Mouse (Mus musculus) embryo, embryonic 11 days (tissue): ENCODE data around the gene Sapcd2.
"Not testable (repeated sequence)": the region's sequence is repeated elsewhere in the genome, so short reads cannot be mapped to it uniquely, and the experiment has no call there.

Source experiments
- DNase-seq: peaks from one replicate; pipeline ENCODE4 v3.0.0-alpha.2; 2015

The Sapcd2 gene

DNA sequence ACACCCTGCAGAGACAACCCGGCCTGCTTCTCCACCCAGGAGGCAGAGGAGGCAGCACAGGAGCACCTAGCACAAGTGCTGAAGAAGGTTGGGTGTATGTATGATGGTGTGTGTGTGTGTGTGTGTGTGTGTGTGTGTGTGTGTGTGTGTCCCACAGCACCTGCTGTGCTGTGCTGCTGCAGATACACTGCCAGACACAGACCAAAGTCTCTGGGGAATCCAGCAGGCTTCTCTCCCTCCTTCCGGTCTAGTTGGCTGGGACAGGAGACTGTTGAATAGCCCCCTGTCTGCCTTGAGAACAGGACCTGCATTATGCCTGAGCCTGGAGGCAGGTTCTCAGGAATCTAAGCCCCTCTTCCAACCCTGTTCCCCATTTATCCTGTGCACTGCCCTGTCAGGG is 1.3 kb downstream of the Sapcd2 start:
- peak; percentile 19 for DNase-seq

DNA sequence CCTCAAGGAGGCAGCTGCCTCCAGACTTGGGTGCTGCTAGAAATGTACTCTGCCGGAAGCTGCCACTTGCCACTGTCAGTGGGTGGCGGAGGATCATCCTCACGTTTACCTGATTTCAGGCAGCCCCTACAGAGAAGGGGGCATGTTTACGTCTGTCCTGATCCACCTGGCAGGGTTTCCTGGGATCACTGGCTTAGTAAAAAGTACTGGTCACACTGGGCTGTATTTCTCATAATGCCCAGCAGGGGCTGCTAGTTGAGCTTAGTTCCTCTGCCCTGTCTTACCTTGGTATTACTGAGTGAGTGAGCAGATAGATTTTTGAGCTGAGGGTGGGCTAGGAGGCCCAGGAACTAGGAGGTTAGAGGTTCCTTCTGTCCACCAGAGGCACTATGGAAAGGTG is 4.5 kb downstream of the Sapcd2 start:
- peak; percentile 62 for DNase-seq

DNA sequence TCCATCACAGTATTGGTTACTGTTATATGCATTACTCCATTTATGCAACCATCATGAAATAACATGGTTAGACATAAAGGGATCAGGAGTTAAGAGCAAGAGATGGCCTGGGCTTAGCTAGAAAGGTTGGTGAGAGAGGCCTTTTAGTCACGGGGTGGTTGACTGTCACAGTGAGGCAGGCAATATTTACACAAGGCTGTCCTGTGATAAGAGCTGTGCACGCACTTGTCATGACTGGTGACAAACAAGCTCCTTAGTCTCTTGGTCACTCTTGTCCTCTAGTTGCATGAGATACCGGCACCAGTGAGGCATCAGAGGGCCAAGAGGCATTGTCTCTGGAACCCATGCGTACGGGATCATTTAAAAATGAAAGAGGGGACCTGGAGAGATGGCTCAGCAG is 12.4 kb downstream of the Sapcd2 start:
- no peak for DNase-seq

DNA sequence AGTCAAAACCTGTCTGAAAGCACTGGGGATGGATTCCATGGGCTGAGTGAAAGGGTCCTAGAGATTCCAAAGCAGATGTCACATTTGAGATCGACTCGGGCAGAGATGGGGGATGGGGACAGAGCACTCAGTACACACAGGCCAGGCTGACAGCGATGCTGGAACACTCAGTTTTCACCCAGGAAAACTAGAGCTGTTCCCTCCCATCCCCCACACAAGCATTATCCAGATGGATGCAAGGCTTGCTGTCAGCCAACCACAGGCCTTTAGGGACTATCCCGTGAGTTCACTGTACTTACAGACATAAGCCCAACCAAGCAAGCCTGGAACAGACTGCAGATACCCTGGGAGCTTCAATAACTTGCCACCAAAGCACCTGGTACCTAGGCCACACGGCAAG is 19.1 kb downstream of the Sapcd2 start:
- DNase-seq: no peak

GRCm38 (mm10) chr2:25394281-25395221 is 22.4 kb downstream of the Sapcd2 start:
- DNase-seq: no peak

- DNase-seq: peak; percentile 61
Measured at GRCm38 (mm10) chr2:25395721-25396596, 23.8 kb downstream of the Sapcd2 start, which contains the start of gene Entpd2. Entpd2 (plus strand) TSS chr2:25395874.

GRCm38 (mm10) chr2:25396597-25396983 is 24.5 kb downstream of the Sapcd2 start:
- DNase-seq: no peak

- DNase-seq: no peak
Measured at GRCm38 (mm10) chr2:25397010-25397409, 24.9 kb downstream of the Sapcd2 start.

DNA sequence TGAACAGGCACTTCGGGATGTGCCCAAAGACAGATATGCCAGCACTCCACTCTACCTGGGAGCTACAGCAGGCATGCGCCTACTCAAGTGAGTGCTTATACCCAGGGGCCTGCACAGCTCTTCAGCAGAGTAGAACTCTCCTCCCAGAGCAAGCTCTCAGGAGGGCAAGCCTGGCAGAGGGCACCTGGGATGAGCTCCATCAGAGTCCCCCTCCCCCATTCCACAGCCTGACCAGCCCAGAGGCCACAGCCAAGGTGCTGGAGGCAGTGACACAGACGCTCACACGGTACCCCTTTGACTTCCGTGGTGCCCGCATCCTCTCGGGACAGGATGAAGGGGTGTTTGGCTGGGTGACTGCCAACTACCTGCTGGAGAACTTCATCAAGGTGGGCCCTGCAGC is 25.9 kb downstream of the Sapcd2 start:
- no peak for DNase-seq

- DNase-seq: no peak
Measured at GRCm38 (mm10) chr2:25399051-25399450, 26.9 kb downstream of the Sapcd2 start, which contains the start of gene Npdc1. Npdc1 (plus strand) TSS chr2:25399351.

DNA sequence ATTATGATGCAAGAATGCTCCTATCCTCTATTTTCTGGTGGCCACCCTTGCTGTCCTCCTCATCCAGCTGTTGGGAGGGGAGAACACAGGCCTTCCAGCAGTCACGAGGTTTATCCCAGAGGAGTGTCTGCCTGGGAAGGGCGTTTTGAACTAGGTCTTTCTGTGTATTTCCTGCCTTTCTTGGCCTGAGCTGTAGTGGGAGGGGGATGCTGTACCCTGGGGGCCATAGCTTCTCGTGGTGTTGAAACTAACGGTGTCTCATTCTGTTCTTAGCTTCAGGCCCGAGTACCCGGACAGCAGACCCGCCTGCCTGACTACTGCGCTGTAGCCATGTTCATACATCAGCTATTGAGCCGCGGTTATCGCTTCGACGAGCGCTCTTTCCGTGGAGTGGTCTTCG is 28.2 kb downstream of the Sapcd2 start:
- no peak for DNase-seq

DNA sequence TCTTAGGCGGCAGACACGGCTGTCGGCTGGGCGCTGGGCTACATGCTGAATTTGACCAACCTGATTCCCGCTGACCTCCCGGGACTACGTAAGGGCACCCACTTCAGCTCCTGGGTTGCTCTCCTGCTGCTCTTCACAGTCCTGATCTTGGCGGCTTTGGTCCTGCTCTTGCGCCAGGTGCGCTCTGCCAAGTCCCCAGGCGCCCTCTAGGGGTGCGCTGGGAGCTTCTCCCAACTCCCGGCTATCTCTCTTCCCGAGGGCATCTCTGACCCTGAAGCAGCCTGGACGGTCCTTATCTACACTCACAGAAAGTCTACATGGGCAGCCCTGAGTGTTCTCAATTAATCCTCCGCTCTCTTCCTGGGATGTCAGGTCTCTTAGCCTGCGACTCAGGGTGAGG is 28.6 kb downstream of the Sapcd2 start:
- DNase-seq: peak; percentile 74

GRCm38 (mm10) chr2:25402377-25402971 is 30.4 kb downstream of the Sapcd2 start:
- DNase-seq: peak; percentile 94

- peak; percentile 66 for DNase-seq
Measured at GRCm38 (mm10) chr2:25402972-25403601, 31.0 kb downstream of the Sapcd2 start.

- DNase-seq: no peak
Measured at GRCm38 (mm10) chr2:25403994-25404393, 31.9 kb downstream of the Sapcd2 start.

GRCm38 (mm10) chr2:25408908-25409307 is 36.8 kb downstream of the Sapcd2 start:
- DNase-seq: no peak

DNA sequence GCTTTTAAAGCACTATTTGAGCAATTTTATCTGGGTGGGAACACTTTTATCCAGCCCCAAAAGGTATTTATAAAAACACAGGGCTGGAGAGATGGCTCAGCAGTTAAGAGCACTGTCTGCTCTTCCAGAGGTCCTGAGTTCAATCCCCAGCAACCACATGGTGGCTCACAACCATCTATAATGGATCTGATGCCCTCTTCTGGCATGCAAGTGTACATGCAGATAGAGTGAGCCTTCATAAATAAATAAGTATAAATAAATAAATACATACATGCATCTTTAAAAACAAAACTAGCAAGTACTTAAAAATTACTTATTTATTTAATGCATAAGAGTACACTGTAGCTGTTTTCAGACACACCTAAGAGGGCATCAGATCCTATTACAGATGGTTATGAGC is 41.3 kb downstream of the Sapcd2 start:
- DNase-seq: not testable (repeated sequence)

DNA sequence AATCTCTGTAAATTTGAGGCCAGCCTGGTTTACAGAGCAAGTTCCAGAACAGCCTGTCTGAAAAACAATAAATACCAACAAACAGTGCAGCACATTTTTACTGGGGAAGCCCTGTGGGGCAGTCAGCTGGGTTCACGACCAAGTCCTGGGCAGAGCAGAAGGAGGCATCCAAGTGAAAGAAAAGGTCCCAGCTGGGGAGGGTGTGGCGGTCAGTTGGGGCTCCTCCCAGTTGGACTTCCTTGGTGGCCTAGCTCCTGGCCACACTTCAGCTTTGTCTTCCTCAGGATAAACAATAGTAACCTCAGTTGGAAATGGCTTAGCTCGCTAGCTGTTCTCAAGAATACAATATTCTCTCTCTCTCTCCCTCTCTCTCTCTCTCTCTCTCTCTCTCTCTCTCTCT is 45.3 kb downstream of the Sapcd2 start:
- no peak for DNase-seq

DNA sequence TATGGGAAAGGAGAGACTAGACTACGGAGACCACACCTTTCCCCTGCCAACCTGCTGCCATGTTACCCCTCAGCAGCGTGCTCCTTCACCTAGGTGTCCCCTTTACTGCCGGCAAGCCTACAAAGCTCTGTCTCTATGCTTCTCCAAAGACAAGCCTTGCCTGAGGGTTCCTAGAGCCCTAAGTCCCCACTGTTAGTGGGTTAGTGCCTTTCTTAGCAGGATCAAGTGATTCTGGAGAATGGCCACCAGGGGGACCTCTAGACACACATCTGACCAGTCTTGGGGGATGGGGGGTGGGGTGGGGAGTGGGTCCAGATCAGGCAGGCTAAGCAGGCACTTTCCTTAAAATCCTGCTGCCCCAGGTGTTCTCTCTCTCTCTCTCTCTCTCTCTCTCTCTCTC is 49.8 kb downstream of the Sapcd2 start:
- peak; percentile 76 for DNase-seq

- DNase-seq: no peak
Measured at GRCm38 (mm10) chr2:25422587-25423410, 50.7 kb downstream of the Sapcd2 start, which contains the start of gene Fut7. Fut7 (plus strand) TSS chr2:25423267.

- DNase-seq: no peak
Measured at GRCm38 (mm10) chr2:25423626-25424025, 51.5 kb downstream of the Sapcd2 start.

GRCm38 (mm10) chr2:25425481-25425880 is 53.4 kb downstream of the Sapcd2 start:
- DNase-seq: no peak
